Mouse (Mus musculus): ENCODE results near the gene Hfe. TPM values are rescaled to one million over a fixed set of nuclear protein-coding genes. Genes with fewer than 3 reads are reported as not detected.

Hfe gene
- 2.2 TPM in 2 replicates for polyA plus RNA-seq (2014; fragmentation: Nextera tagmentation; extraction: Ambion mirVana)

DNA sequence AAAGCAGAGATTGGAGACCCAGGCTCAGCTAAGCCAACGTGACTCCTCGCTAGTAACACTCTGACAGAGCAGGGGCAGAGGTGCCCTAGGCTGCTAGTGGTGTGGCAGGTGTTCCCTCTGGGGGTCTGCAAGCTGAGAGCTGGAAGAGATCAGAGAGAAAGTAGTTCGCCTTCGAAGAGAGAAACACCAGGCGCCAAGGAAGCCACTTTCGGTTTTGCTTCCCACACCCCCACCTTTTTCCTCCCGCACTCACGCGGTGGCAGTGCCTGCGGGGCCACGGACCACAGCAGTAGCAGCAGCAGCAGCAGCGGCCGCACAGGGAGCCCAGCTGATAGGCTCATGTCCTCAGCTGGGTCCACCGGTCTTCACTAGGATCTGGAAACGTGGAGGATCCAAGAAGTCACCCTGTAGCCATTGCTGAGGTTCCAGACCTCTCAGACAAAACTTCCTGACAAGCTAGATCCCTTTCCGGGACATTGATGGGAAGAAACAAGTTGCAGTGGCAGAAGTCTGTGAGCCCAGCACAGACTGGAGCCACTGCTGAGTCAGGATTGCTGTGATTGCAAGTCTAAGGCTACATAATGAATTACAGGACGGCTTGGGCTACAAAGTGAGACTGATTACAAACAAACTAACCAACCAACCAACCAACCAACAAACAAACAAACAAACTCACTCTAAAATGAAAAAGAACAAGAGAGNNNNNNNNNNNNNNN, at the start of gene Hfe:
TSS of gene Hfe (minus strand) at position 481 of the 716 bp plus-strand sequence.
- ATAC-seq (replicated peaks; ENCODE audit: low FRiP score) (peak; percentile 39; the same call in 1 of the 2 replicates), DNase-seq (ENCODE audit: low spot score) (peak; percentile 80)
- Histone ChIP-seq H3K4me1 (replicated peaks; ENCODE audit: control insufficient read depth, insufficient read depth, low read length) (peaks cover 5% of the 10 kb centered on the region), H3K9me3 (ENCODE audit: control insufficient read depth, low read length) (no peaks in the 10 kb centered on the region), H3K4me3 (ENCODE audit: low read depth, low read length) (peak within 1 kb of the TSS; percentile 20), H3K9ac (ENCODE audit: low read length) (peak within 1 kb of the TSS; percentile 37), H3K36me3 (ENCODE audit: control insufficient read depth, insufficient read depth, low read length) (no peaks in the 10 kb centered on the region), H3K27ac (ENCODE audit: low read depth, low read length) (no peak within 1 kb of the TSS), H3K27me3 (ENCODE audit: control insufficient read depth, insufficient read depth, low read length) (no peaks in the 10 kb centered on the region; the same call in 1 of the 2 replicates), H3K4me2 (ENCODE audit: low read depth, low read length, severe bottlenecking) (peak within 1 kb of the TSS; percentile 48)
- 6% methylated on average over 17 of the region's 17 CpGs for WGBS

DNA sequence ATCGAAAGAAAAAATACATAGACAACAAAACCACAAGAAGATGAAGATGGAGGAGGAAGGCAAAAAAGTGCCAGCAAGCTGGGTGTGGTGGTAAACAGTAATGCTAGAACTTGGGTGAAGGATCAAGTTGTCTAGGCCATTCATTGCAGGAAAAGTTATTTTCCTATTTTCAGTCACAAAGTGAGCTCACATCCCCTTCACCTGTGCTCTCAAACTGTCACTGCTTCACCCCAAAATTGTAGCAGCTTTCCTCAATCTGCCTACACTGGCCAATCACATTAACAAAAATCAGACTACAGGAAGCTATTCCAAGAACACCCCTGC, 49.2 kb upstream of the Hfe start:
- peaks cover 8% of the 10 kb centered on the region; the same call in 1 of the 2 replicates for H3K4me1 ChIP-seq (replicated peaks; ENCODE audit: control insufficient read depth, insufficient read depth, low read length)
- peak overlapping the region; percentile 95 for H3K27ac ChIP-seq (ENCODE audit: low read depth, low read length)
- ATAC-seq (replicated peaks; ENCODE audit: low FRiP score) (no peak), DNase-seq (ENCODE audit: low spot score) (no peak)
- no peaks in the 10 kb centered on the region for H3K36me3 ChIP-seq (ENCODE audit: control insufficient read depth, insufficient read depth, low read length)
- H3K9ac ChIP-seq (ENCODE audit: low read length), result peak overlapping the region; percentile 74
- no peaks in the 10 kb centered on the region for H3K9me3 ChIP-seq (ENCODE audit: control insufficient read depth, low read length)
- 61% methylated on average over 1 of the region's 1 CpGs for WGBS
- H3K4me2 ChIP-seq (ENCODE audit: low read depth, low read length, severe bottlenecking), result peak overlapping the region; percentile 74; the same call in 1 of the 2 replicates
- no peaks in the 10 kb centered on the region for H3K27me3 ChIP-seq (ENCODE audit: control insufficient read depth, insufficient read depth, low read length)
- peak overlapping the region; percentile 38; the same call in 1 of the 2 replicates for H3K4me3 ChIP-seq (ENCODE audit: low read depth, low read length)

DNA sequence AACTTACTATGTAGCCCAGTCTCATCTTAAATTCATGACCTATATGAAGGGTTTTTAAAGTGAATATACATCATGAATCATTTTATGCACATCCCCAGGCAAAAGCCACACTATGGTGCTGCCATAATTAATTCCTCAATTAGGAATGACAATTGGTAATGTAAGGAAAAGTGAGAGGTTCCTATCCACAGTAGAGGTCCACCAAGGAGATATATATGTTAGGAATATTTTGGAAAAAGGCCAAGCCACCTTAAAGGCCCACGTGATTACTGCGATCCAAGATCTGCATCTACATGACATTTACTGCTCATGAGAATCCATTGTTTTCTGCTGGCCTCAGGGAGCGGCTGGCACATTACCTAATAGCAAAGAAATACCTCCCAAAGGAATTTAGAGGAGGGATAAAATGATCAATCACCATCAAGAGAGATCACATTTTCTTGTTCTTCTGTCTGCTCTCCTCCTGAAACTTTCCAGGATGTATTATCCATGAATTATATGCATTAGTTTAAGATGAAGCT, 48.7 kb upstream of the Hfe start:
- 72% methylated on average over 3 of the region's 3 CpGs for WGBS
- Histone ChIP-seq H3K9me3 (ENCODE audit: control insufficient read depth, low read length) (no peaks in the 10 kb centered on the region), H3K27ac (ENCODE audit: low read depth, low read length) (peak overlapping the region; percentile 13; the same call in 1 of the 2 replicates), H3K36me3 (ENCODE audit: control insufficient read depth, insufficient read depth, low read length) (no peaks in the 10 kb centered on the region), H3K9ac (ENCODE audit: low read length) (no peak overlapping the region), H3K27me3 (ENCODE audit: control insufficient read depth, insufficient read depth, low read length) (no peaks in the 10 kb centered on the region), H3K4me2 (ENCODE audit: low read depth, low read length, severe bottlenecking) (no peak overlapping the region), H3K4me3 (ENCODE audit: low read depth, low read length) (no peak overlapping the region), H3K4me1 (replicated peaks; ENCODE audit: control insufficient read depth, insufficient read depth, low read length) (peaks cover 8% of the 10 kb centered on the region; the same call in 1 of the 2 replicates)
- ATAC-seq (replicated peaks; ENCODE audit: low FRiP score) (no peak), DNase-seq (ENCODE audit: low spot score) (no peak)

DNA sequence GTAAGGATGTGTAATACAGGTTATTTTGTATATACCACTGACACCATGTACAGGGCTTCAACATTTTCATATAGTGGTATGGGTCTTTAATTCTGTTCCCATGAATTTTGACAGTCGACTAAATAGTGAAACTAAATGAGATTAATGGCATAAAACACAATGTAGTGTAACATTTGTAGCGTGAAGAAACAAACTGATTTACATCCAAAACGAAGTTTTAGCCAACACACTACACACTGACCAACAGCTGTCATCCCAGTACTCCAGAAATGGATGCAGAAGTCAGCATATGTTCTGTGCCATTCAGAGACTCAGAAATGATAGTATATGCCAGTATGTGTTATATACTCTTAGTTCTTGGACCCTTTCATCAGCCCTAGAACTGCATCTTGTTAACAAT, 47.3 kb upstream of the Hfe start:
- H3K36me3 ChIP-seq (ENCODE audit: control insufficient read depth, insufficient read depth, low read length), result no peaks in the 10 kb centered on the region
- peak overlapping the region; percentile 93; the same call in 1 of the 2 replicates for H3K27ac ChIP-seq (ENCODE audit: low read depth, low read length)
- WGBS, result 60% methylated on average over 3 of the region's 3 CpGs
- no peaks in the 10 kb centered on the region for H3K9me3 ChIP-seq (ENCODE audit: control insufficient read depth, low read length)
- 0 out of 2 replicates have a peak overlapping the region, but pooled peaks have one; percentile 7 for H3K9ac ChIP-seq (ENCODE audit: low read length)
- no peak overlapping the region for H3K4me3 ChIP-seq (ENCODE audit: low read depth, low read length)
- DNase-seq (ENCODE audit: low spot score) (no peak), ATAC-seq (replicated peaks; ENCODE audit: low FRiP score) (no peak)
- no peak overlapping the region for H3K4me2 ChIP-seq (ENCODE audit: low read depth, low read length, severe bottlenecking)
- H3K4me1 ChIP-seq (replicated peaks; ENCODE audit: control insufficient read depth, insufficient read depth, low read length), result 0 out of 2 replicates have a peak, but pooled peaks cover 4% of the 10 kb centered on the region
- H3K27me3 ChIP-seq (ENCODE audit: control insufficient read depth, insufficient read depth, low read length), result no peaks in the 10 kb centered on the region

DNA sequence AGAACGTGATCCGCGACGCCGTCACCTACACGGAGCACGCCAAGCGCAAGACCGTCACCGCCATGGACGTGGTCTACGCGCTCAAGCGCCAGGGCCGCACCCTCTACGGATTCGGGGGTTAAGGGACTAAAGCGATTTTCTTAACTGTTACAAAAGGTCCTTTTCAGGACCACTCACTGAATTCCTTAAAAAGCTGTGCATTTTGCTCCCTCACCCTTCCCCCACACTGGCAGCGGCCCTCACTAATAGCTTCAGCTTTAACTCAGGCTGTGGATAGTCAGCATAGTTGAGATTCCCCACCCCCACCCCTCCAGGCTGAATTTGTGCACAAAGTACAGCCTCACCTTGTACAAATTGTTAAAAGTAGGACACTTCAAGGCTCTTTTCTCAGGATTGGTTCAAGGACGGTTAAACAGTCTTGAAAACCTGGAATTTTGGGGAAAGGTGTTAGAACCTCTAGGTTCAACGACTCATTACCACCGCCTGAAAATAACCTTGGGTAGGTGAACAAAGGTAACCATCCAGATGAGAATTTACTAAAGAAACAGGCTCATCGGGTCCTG, 46.6 kb upstream of the Hfe start:
- no peaks in the 10 kb centered on the region for H3K9me3 ChIP-seq (ENCODE audit: control insufficient read depth, low read length)
- no peaks in the 10 kb centered on the region for H3K27me3 ChIP-seq (ENCODE audit: control insufficient read depth, insufficient read depth, low read length)
- ATAC-seq (replicated peaks; ENCODE audit: low FRiP score) (peak; percentile 4), DNase-seq (ENCODE audit: low spot score) (peak; percentile 80)
- H3K4me3 ChIP-seq (ENCODE audit: low read depth, low read length), result peak overlapping the region; percentile 32
- no peaks in the 10 kb centered on the region for H3K36me3 ChIP-seq (ENCODE audit: control insufficient read depth, insufficient read depth, low read length)
- peak overlapping the region; percentile 69 for H3K4me2 ChIP-seq (ENCODE audit: low read depth, low read length, severe bottlenecking)
- peak overlapping the region; percentile 93 for H3K27ac ChIP-seq (ENCODE audit: low read depth, low read length)
- H3K9ac ChIP-seq (ENCODE audit: low read length), result peak overlapping the region; percentile 64
- WGBS, result under 1% methylated on average over 16 of the region's 23 CpGs
- 0 out of 2 replicates have a peak, but pooled peaks cover 4% of the 10 kb centered on the region for H3K4me1 ChIP-seq (replicated peaks; ENCODE audit: control insufficient read depth, insufficient read depth, low read length)

DNA sequence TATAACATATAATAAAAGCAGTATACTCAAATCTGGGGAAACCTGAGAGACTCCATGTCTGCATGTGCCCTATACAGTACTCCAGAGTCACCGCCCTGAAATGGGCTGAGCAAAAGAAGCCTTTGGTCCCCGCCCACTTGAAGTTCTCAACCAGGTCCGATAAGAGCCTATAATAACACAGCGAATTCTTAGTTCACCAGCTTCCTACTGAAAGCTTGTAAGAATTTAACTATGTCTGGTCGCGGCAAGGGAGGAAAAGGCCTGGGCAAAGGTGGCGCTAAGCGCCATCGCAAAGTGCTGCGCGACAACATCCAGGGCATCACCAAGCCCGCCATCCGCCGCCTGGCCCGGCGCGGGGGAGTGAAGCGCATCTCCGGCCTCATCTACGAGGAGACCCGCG, 46.1 kb upstream of the Hfe start, which contains the start of gene Hist1h4b:
TSS of gene Hist1h4b (plus strand) at position 224 of the 400 bp plus-strand sequence.
- no peaks in the 10 kb centered on the region for H3K36me3 ChIP-seq (ENCODE audit: control insufficient read depth, insufficient read depth, low read length)
- peak within 1 kb of the TSS; percentile 32 for H3K4me3 ChIP-seq (ENCODE audit: low read depth, low read length)
- H3K27ac ChIP-seq (ENCODE audit: low read depth, low read length), result peak within 1 kb of the TSS; percentile 93
- peak; percentile 73 for ATAC-seq (replicated peaks; ENCODE audit: low FRiP score)
- 0% methylated on average over 18 of the region's 22 CpGs for WGBS
- H3K9ac ChIP-seq (ENCODE audit: low read length), result peak within 1 kb of the TSS; percentile 64
- no peaks in the 10 kb centered on the region for H3K27me3 ChIP-seq (ENCODE audit: control insufficient read depth, insufficient read depth, low read length)
- H3K4me2 ChIP-seq (ENCODE audit: low read depth, low read length, severe bottlenecking), result peak within 1 kb of the TSS; percentile 69
- H3K4me1 ChIP-seq (replicated peaks; ENCODE audit: control insufficient read depth, insufficient read depth, low read length), result 0 out of 2 replicates have a peak, but pooled peaks cover 4% of the 10 kb centered on the region
- peak; percentile 90 for DNase-seq (ENCODE audit: low spot score)
- H3K9me3 ChIP-seq (ENCODE audit: control insufficient read depth, low read length), result no peaks in the 10 kb centered on the region

DNA sequence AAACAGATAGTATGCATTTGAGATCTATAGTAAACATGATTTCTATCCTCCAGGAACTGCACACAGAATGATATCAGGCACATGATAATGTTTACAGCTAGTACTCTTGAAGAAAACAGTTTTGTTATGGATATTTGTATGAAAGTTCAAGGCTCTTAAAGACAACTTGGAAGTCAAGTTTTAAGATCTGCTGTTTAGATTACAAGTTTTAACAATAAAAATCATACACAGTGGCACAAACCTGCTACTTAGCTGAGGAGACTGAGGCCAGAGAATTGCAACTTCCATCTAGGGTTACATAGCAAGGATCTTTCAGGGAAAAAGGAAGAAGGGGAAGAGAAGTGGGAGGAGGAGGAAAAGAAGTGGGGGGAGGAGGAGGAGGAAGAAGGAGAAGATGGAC, 44.3 kb upstream of the Hfe start:
- no peak overlapping the region for H3K4me2 ChIP-seq (ENCODE audit: low read depth, low read length, severe bottlenecking)
- no peak overlapping the region for H3K4me3 ChIP-seq (ENCODE audit: low read depth, low read length)
- no peaks in the 10 kb centered on the region for H3K36me3 ChIP-seq (ENCODE audit: control insufficient read depth, insufficient read depth, low read length)
- 0 out of 2 replicates have a peak overlapping the region, but pooled peaks have one; percentile 34 for H3K27ac ChIP-seq (ENCODE audit: low read depth, low read length)
- no peaks in the 10 kb centered on the region for H3K9me3 ChIP-seq (ENCODE audit: control insufficient read depth, low read length)
- ATAC-seq (replicated peaks; ENCODE audit: low FRiP score) (no peak), DNase-seq (ENCODE audit: low spot score) (no peak)
- H3K4me1 ChIP-seq (replicated peaks; ENCODE audit: control insufficient read depth, insufficient read depth, low read length), result 0 out of 2 replicates have a peak, but pooled peaks cover 4% of the 10 kb centered on the region
- no peaks in the 10 kb centered on the region for H3K27me3 ChIP-seq (ENCODE audit: control insufficient read depth, insufficient read depth, low read length)
- no peak overlapping the region for H3K9ac ChIP-seq (ENCODE audit: low read length)

DNA sequence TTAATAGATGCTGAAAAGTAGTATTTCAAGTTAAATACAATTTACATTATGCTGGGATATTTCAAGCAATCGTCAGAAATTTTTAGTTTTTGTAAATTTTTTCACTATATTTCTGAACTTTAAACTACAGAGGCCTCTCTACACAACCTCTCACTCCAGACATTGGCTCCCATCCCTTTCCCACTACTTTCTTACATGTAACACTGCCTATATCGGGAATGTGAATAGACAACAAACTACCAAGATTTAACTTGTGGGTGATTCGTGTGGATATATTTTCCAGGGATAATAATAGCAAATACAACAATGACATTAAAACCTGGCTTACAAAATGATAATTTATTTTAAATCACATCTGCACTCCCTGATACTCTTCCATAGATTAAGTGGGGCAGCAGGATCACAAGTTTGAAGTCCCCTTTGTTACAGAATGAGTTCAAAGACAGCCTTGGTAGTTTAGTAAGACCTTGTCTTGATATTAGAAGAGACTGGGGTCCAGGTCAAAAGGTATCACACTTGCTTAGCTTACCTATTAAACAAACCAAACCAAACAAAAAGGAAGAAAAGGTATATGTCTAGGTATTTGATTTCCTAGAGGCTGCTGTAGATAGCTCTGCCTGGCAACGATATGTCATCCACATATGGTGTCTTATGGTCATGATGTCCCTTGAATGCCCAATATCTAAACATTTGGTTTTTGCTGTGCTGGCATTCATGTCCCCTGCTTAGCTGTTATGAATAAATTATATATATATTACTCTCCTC, 42.8 kb upstream of the Hfe start:
- 60% methylated on average over 4 of the region's 4 CpGs for WGBS
- 0 out of 2 replicates have a peak, but pooled peaks cover 4% of the 10 kb centered on the region for H3K4me1 ChIP-seq (replicated peaks; ENCODE audit: control insufficient read depth, insufficient read depth, low read length)
- DNase-seq (ENCODE audit: low spot score), result no peak
- peak overlapping the region; percentile 32; the same call in 1 of the 2 replicates for H3K4me3 ChIP-seq (ENCODE audit: low read depth, low read length)
- no peaks in the 10 kb centered on the region for H3K9me3 ChIP-seq (ENCODE audit: control insufficient read depth, low read length)
- peak overlapping the region; percentile 56; the same call in 1 of the 2 replicates for H3K4me2 ChIP-seq (ENCODE audit: low read depth, low read length, severe bottlenecking)
- ATAC-seq (replicated peaks; ENCODE audit: low FRiP score), result no peak
- H3K27ac ChIP-seq (ENCODE audit: low read depth, low read length), result peak overlapping the region; percentile 75
- no peaks in the 10 kb centered on the region for H3K36me3 ChIP-seq (ENCODE audit: control insufficient read depth, insufficient read depth, low read length)
- H3K9ac ChIP-seq (ENCODE audit: low read length), result peak overlapping the region; percentile 74
- no peaks in the 10 kb centered on the region for H3K27me3 ChIP-seq (ENCODE audit: control insufficient read depth, insufficient read depth, low read length)
